Mouse (Mus musculus): ENCODE results near the gene Cse1l. TPM values are rescaled to one million over a fixed set of nuclear protein-coding genes. Genes with fewer than 3 reads are reported as not detected.

The Cse1l gene
- total RNA-seq, 2 experiments from 2014 or later: 81.4 to 83.7 TPM

GRCm38 (mm10) chr2:166964773-166965172, 58.9 kb downstream of the Cse1l start:
- intact Hi-C loops (cut with DNase I): no loop called here
- no peak for DNase-seq

GRCm38 (mm10) chr2:166973153-166973552, 67.3 kb downstream of the Cse1l start:
- no peak for DNase-seq
- intact Hi-C loops (cut with DNase I): no loop called here

- intact Hi-C loops (cut with DNase I): no loop called here
- DNase-seq: no peak
Measured at GRCm38 (mm10) chr2:166974177-166974872, 68.5 kb downstream of the Cse1l start.

- intact Hi-C loops (cut with DNase I): no loop called here
Measured at GRCm38 (mm10) chr2:166976356-166976755, 70.5 kb downstream of the Cse1l start.

GRCm38 (mm10) chr2:166977490-166977889, 71.7 kb downstream of the Cse1l start:
- intact Hi-C loops (cut with DNase I): no loop called here

More at GRCm38 (mm10) chr2:166976356-166976755, 70.5 kb downstream of the Cse1l start:
- no peak for DNase-seq

GRCm38 (mm10) chr2:166980161-166980560, 74.3 kb downstream of the Cse1l start:
- intact Hi-C loops (cut with DNase I): no loop called here

More at GRCm38 (mm10) chr2:166977490-166977889, 71.7 kb downstream of the Cse1l start:
- DNase-seq: no peak

GRCm38 (mm10) chr2:166983351-166983894, 77.6 kb downstream of the Cse1l start:
- no peak for DNase-seq
- intact Hi-C loops (cut with DNase I): no loop called here

More at GRCm38 (mm10) chr2:166980161-166980560, 74.3 kb downstream of the Cse1l start:
- no peak for DNase-seq

- intact Hi-C loops (cut with DNase I): no loop called here
Measured at GRCm38 (mm10) chr2:166990861-166991260, 85.0 kb downstream of the Cse1l start.

GRCm38 (mm10) chr2:166991945-166992344, 86.1 kb downstream of the Cse1l start:
- no peak for DNase-seq
- intact Hi-C loops (cut with DNase I): no loop called here

More at GRCm38 (mm10) chr2:166990861-166991260, 85.0 kb downstream of the Cse1l start:
- no peak for DNase-seq

GRCm38 (mm10) chr2:166995021-166995795, 89.4 kb downstream of the Cse1l start:
- intact Hi-C loops (cut with DNase I): loop anchor here (5.0 kb wide), 1 partner anchor 38 kb away; no protein-coding TSS in a partner anchor
- DNase-seq: peak; percentile 46

Other genes with a start within 250 kb of the Cse1l start
- 10 to 100 TPM; 56.7 to 56.9 TPM for gene Prex1, start 192.2 kb upstream of the Cse1l start, total RNA-seq (2021)
- gene Trp53rkb, start 113.5 kb upstream of the Cse1l start, total RNA-seq (2021): 10 to 100 TPM in 1 of 2 experiments, 1 to 10 TPM in 1; 7.7 to 12.1 TPM
- gene Arfgef2, start 100.5 kb upstream of the Cse1l start, total RNA-seq (2021): 10 to 100 TPM; 34.4 to 35.3 TPM
- 100 to 1,000 TPM; 111 TPM for gene Stau1, start 90.3 kb downstream of the Cse1l start, total RNA-seq (2021)
- gene Ddx27, start 109.2 kb downstream of the Cse1l start, total RNA-seq (2021): 10 to 100 TPM; 44.2 to 46.4 TPM
- 10 to 100 TPM; 30.3 to 32.1 TPM for gene Znfx1, start 157.0 kb downstream of the Cse1l start, total RNA-seq (2021)